Mouse (Mus musculus) monocyte, adult 5-6 weeks (primary cell): ENCODE results near the gene Dolk. TPM values are rescaled to one million over a fixed set of nuclear protein-coding genes. Genes with fewer than 3 reads are reported as not detected.

Source experiments
- ATAC-seq: fragments of 153-309, 156-312 bp; replicated peaks from 2 replicates; pipeline ENCODE4 v1.8.0; 2017; ENCODE audit warnings: mild to moderate bottlenecking; ENCODE audit not compliant: low TSS enrichment, insufficient number of reproducible peaks, severe bottlenecking, poor library complexity, low FRiP score
- total RNA-seq: library from RNA; stranded (forward); fragments of 200-1000, 200-491, 200-594 nt; gene quantifications from 3 replicates; pipeline ENCODE4 v1.2.3, GENCODE M21; 2017

Gene Dolk
- total RNA-seq, 1 experiment from 2014 or later, result 14.3 TPM

DNA sequence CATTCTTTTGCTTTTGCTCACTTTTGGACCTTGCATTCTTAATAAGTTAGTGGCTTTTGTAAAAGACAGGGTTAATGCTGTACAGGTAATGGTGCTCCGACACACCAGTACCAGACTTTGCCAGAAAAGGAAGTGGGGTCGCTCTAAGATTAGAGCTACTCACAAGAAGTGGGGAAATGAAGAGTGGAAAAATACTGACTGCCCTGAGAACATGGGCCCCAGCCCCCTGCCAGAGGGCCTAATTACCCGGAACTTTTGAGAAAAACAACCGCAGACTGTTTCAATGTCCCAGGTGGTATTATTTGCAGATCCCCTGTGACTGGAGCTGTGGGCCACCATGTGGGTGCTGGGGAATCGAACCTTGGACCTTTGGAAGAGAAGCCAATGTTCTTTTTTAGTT lies 50.5 kb downstream of the Dolk start:
- ATAC-seq, result no peak

Other genes with a start within 250 kb of the Dolk start
- not detected in 3 replicates for gene Wdr34, start 237.5 kb downstream of the Dolk start, total RNA-seq
- gene Set, start 229.0 kb downstream of the Dolk start, total RNA-seq, result 427 to 462 TPM (median 441 TPM) in 3 replicates
- 0.38 to 1.1 TPM (median 0.39 TPM) in 3 replicates for gene Pkn3, start 208.7 kb downstream of the Dolk start, total RNA-seq
- gene Zdhhc12, start 192.7 kb downstream of the Dolk start, total RNA-seq, result 2.6 to 7.1 TPM (median 6.6 TPM) in 3 replicates
- 10.0 to 26.5 TPM (median 12.6 TPM) in 3 replicates for gene Zer1, start 161.7 kb downstream of the Dolk start, total RNA-seq
- 33.8 to 54.8 TPM (median 52.4 TPM) in 3 replicates for gene Tbc1d13, start 152.6 kb downstream of the Dolk start, total RNA-seq
- 2.9 to 7.7 TPM (median 3.3 TPM) in 3 replicates for gene Endog, start 114.8 kb downstream of the Dolk start, total RNA-seq
- gene Spout1, start 107.9 kb downstream of the Dolk start, total RNA-seq, result 5.2 to 12.6 TPM (median 8.4 TPM) in 3 replicates
- 1.2 to 4.5 TPM (median 2.9 TPM) in 3 replicates for gene Kyat1, start 80.5 kb downstream of the Dolk start, total RNA-seq
- gene Lrrc8a, start 48.6 kb downstream of the Dolk start, total RNA-seq, result 8.1 to 13.5 TPM (median 9.8 TPM) in 3 replicates
- gene Gm28035, start 45.8 kb downstream of the Dolk start, total RNA-seq, result 1.8 to 2.0 TPM in 2 of 3 replicates, not detected in the other
- gene Phyhd1, start 20.1 kb downstream of the Dolk start, total RNA-seq, result 1.2 to 4.2 TPM (median 1.2 TPM) in 3 replicates
- not detected in 3 replicates for gene Gm28038, start 5.3 kb downstream of the Dolk start, total RNA-seq
- 13.8 to 16.5 TPM (median 16.0 TPM) in 3 replicates for gene Nup188, start 63 bp upstream of the Dolk start, total RNA-seq
- gene Sh3glb2, start 73.0 kb upstream of the Dolk start, total RNA-seq, result 34.7 to 65.9 TPM (median 40.3 TPM) in 3 replicates
- 6.9 to 14.1 TPM in 2 of 3 replicates, not detected in the other for gene Miga2, start 77.9 kb upstream of the Dolk start, total RNA-seq
- 11.3 to 25.4 TPM (median 19.3 TPM) in 3 replicates for gene Dolpp1, start 105.9 kb upstream of the Dolk start, total RNA-seq
- gene Crat, start 129.5 kb upstream of the Dolk start, total RNA-seq, result 5.1 to 16.4 TPM (median 6.8 TPM) in 3 replicates
- 23.0 to 45.8 TPM (median 34.5 TPM) in 3 replicates for gene Ptpa, start 129.7 kb upstream of the Dolk start, total RNA-seq
- gene Ier5l, start 187.9 kb upstream of the Dolk start, total RNA-seq, result 0.29 to 1.8 TPM (median 1.7 TPM) in 3 replicates